Mouse (Mus musculus) kidney, adult 10 weeks (tissue): ENCODE data around the gene Rhox3g. TPM values are rescaled to one million over a fixed set of nuclear protein-coding genes. Genes with fewer than 3 reads are reported as not detected.

Experiments used
- polyA plus RNA-seq: library from polyadenylated mRNA; stranded (reverse); fragments of 350-450 nt; fragmentation: Illumina TruSeq; extraction: RNeasy Lipid Tissue Mini Kit (QIAGEN cat#74804); gene quantifications from one replicate; pipeline ENCODE4 v1.2.3, GENCODE M21; 2014; ENCODE audit warnings: low read depth, low replicate concordance

The Rhox3g gene
- not detected for polyA plus RNA-seq

DNA sequence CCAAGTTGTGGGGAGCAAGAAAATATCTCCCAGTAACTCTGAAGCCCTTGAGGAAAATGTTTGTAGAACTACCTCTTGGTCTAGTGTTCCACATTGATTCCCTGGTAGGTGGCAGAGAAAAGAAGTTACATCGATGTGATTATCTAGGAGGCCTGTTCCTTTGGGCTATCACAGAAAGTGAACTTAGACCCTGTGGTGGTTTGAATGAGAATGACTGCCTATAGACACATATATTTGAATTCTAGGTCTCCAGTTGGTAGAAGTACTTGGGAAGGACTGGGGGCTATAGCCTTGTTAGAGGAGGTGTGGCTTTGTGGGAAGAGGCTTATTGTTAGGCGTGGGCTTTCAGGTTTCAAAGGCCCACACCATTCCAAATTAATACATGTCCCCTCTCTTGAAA lies at the start of gene Rhox3g:
Rhox3g (minus strand) TSS at position 101 of the 400 bp plus-strand sequence.

DNA sequence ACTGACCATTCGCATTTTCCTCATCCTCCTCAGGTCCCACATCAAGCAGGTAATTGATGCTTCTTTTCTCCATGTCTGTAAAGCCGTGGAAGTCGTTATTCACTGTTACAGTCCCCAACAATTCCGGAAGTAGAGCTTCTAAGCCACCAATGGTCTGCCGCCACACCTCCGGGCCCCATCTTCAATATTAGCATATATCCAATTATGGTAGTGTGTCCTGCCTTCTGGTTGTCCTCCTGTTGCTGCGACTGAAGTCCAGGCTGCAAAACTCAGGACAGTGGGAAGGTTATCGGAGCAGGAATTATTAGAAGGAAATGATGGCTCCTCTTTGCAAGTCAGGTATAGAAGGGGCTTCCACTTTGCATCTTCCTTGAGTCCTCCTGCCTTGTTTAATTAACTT lies 44.8 kb upstream of the Rhox3g start, which contains the start of gene Rhox2h:
Rhox2h (minus strand) TSS at position 101 of the 400 bp plus-strand sequence.

DNA sequence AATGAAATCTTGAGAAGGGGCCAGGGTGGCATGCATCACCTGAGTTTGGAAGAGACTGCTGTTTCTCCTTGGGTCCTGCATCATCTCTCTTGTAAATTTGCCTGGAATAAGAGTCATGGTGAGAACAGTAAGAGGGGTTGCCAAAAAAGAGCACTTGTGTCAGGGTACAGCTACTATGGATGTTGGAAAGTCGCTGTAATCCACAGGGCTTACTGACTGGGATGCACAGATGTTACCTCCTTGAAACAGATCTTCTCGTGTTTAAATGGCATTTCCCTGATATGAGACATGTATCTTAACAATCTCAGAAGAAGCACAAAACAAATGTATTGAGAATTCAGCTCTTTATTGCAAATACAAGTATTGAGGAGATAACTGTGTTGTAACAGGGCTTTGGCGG lies 40.3 kb upstream of the Rhox3g start, which contains the start of gene Rhox3h:
Rhox3h (minus strand) TSS at position 101 of the 400 bp plus-strand sequence.

GRCm38 (mm10) chrX:37651227-37651626 lies 22.8 kb upstream of the Rhox3g start, which contains the start of gene Rhox4g:
Gene Rhox4g, minus strand, starts transcription at chrX:37651327.

GRCm38 (mm10) chrX:37643370-37643769 lies 15.0 kb upstream of the Rhox3g start, which contains the start of gene Rhox2g:
Gene Rhox2g, minus strand, starts transcription at chrX:37643470.

DNA sequence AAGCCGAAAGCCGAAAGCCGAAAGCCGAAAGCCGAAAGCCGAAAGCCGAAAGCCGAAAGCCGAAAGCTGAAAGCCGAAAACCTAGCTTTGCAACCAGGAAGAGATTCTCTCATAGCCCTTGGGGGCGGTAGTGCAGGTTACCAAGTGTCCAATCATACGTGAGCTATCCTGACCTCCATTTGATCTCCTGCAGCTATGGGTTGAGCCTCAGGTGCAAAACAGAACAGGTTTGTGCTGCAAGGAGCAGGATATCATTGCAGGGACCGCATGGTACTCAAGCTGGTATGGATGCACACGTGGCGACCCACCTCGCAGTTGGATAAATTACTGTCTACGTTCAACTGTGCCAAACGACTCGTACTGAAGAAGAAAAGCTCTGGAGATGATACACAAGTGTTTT lies 20.8 kb downstream of the Rhox3g start, which contains the start of gene Rhox4f:
Rhox4f (minus strand) TSS at position 101 of the 400 bp plus-strand sequence.

DNA sequence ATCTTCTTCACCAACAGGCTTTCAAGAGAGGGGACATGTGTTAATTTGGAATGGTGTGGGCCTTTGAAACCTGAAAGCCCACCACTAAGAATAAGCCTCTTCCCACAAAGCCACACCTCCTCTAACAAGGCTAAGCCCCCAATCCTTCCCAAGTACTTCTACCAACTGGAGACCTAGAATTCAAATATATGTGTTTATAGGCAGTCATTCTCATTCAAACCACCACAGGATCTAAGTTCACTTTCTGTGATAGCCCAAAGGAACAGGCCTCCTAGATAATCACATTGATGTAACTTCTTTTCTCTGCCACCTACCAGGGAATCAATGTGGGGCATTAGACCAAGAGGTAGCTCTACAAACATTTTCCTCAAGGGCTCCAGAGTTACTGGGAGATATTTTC lies 47.7 kb downstream of the Rhox3g start, which contains the start of gene Rhox3f:
Rhox3f (plus strand) TSS at position 301 of the 400 bp plus-strand sequence.

Other genes with a start within 250 kb of the Rhox3g start
- gene Rhox3a2, start 248.6 kb downstream of the Rhox3g start, polyA plus RNA-seq, result not detected
- gene Rhox4a2, start 237.8 kb downstream of the Rhox3g start, polyA plus RNA-seq, result not detected
- not detected for gene Rhox2b, start 216.5 kb downstream of the Rhox3g start, polyA plus RNA-seq
- gene Rhox4b, start 196.1 kb downstream of the Rhox3g start, polyA plus RNA-seq, result not detected
- gene Rhox2c, start 174.9 kb downstream of the Rhox3g start, polyA plus RNA-seq, result not detected
- not detected for gene Rhox3c, start 170.0 kb downstream of the Rhox3g start, polyA plus RNA-seq
- gene Rhox4c, start 148.3 kb downstream of the Rhox3g start, polyA plus RNA-seq, result not detected
- not detected for gene Rhox2d, start 135.2 kb downstream of the Rhox3g start, polyA plus RNA-seq
- gene Rhox4d, start 114.3 kb downstream of the Rhox3g start, polyA plus RNA-seq, result not detected
- gene Rhox2e, start 98.2 kb downstream of the Rhox3g start, polyA plus RNA-seq, result not detected
- gene Rhox3e, start 86.6 kb downstream of the Rhox3g start, polyA plus RNA-seq, result not detected
- not detected for gene Rhox4e, start 71.2 kb downstream of the Rhox3g start, polyA plus RNA-seq
- gene Rhox2f, start 57.2 kb downstream of the Rhox3g start, polyA plus RNA-seq, result not detected
- not detected for gene Rhox3f, start 47.6 kb downstream of the Rhox3g start, polyA plus RNA-seq
- not detected for gene Rhox4f, start 20.9 kb downstream of the Rhox3g start, polyA plus RNA-seq
- gene Rhox2g, start 14.9 kb upstream of the Rhox3g start, polyA plus RNA-seq, result not detected
- not detected for gene Rhox4g, start 22.7 kb upstream of the Rhox3g start, polyA plus RNA-seq
- not detected for gene Rhox3h, start 40.2 kb upstream of the Rhox3g start, polyA plus RNA-seq
- gene Rhox2h, start 44.7 kb upstream of the Rhox3g start, polyA plus RNA-seq, result not detected
- gene Rhox5, start 176.2 kb upstream of the Rhox3g start, polyA plus RNA-seq, result not detected
- not detected for gene Rhox6, start 198.3 kb upstream of the Rhox3g start, polyA plus RNA-seq
- gene Rhox7a, start 203.1 kb upstream of the Rhox3g start, polyA plus RNA-seq, result not detected